Mouse (Mus musculus): ENCODE measurements around the gene Zbtb16. TPM values are rescaled to one million over a fixed set of nuclear protein-coding genes. Genes with fewer than 3 reads are reported as not detected.

Gene Zbtb16
- polyA plus RNA-seq, 1 experiment = 4.1 TPM

DNA sequence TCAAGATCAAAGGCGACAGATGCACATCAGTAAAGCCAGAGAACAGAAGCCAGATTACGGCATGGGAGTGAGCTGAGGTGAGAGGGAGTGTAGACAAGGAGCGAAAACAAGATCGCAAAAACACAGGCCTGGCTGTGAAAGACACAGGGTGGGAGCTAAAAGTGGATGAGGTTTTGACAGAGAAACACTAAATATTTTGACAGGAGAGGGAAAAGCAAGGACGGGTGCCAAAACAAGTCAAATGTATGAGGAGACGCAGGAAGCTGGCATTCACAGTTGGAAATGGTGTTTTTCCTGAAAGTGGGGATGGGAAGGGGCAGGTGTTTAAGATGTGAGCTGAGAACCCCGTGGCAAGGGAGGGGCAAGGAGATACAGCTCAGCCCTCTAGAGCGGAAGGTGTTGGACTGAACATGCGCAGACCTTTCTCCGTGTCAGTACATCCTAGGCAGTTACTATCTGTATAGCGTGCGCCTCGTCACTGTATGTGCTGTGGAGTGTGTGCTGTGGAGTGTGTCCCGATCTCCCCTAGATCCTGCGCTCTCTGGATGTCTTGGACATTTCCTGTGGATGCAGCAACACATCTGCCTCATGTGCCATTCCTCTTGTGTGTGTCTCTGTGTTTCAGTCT, 197.7 kb downstream of the Zbtb16 start:
- H3K27ac ChIP-seq (ENCODE audit: control insufficient read depth, insufficient read depth, low read length) = no peak overlapping the region
- 71% methylated on average over 15 of the region's 15 CpGs for WGBS
- no peak overlapping the region for H3K4me3 ChIP-seq (ENCODE audit: control insufficient read depth, insufficient read depth, low read length)
- no peak for DNase-seq
- TF ChIP-seq POLR2A (IDR thresholded peaks at IDR 0.05; ENCODE audit: control insufficient read depth, extremely low read depth, insufficient read depth, low read length, poor library complexity) (no peak), CTCF (IDR thresholded peaks at IDR 0.05; ENCODE audit: borderline replicate concordance, control insufficient read depth, extremely low read depth, insufficient read depth, low read length, poor library complexity) (no peak)
- H3K36me3 ChIP-seq (ENCODE audit: control insufficient read depth, insufficient read depth, low read length) = no peaks in the 10 kb centered on the region
- no peaks in the 10 kb centered on the region for H3K4me1 ChIP-seq (replicated peaks; ENCODE audit: control insufficient read depth, insufficient read depth, low read length)
- H3K27me3 ChIP-seq (ENCODE audit: control insufficient read depth, insufficient read depth, low read length) = no peaks in the 10 kb centered on the region; the same call in 1 of the 2 replicates

DNA sequence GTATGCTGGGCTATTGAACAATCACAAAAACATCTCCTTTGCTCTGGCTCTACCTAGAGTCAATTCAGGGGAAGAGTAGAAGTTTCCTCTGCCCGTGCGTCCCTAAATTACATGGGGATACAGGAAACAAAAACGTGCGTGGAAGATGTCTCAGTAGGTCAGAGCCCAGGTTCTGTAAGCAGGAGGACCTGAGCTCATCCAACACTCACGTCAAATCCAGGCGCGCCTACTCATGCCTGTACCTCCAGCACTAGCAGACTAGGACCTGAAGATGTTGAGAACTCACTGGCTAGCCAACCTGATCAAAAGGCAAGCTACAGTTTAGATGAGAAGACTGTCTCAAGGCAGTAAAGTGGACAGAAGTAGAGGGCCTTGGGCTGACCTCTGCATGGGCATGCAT, 198.9 kb downstream of the Zbtb16 start:
- H3K36me3 ChIP-seq (ENCODE audit: control insufficient read depth, insufficient read depth, low read length) = no peaks in the 10 kb centered on the region
- no peak overlapping the region for H3K4me3 ChIP-seq (ENCODE audit: control insufficient read depth, insufficient read depth, low read length)
- TF ChIP-seq CTCF (IDR thresholded peaks at IDR 0.05; ENCODE audit: borderline replicate concordance, control insufficient read depth, extremely low read depth, insufficient read depth, low read length, poor library complexity) (no peak), POLR2A (IDR thresholded peaks at IDR 0.05; ENCODE audit: control insufficient read depth, extremely low read depth, insufficient read depth, low read length, poor library complexity) (no peak)
- H3K27me3 ChIP-seq (ENCODE audit: control insufficient read depth, insufficient read depth, low read length) = no peaks in the 10 kb centered on the region; the same call in 1 of the 2 replicates
- H3K4me1 ChIP-seq (replicated peaks; ENCODE audit: control insufficient read depth, insufficient read depth, low read length) = no peaks in the 10 kb centered on the region
- no peak for DNase-seq
- 95% methylated on average over 7 of the region's 7 CpGs for WGBS
- H3K27ac ChIP-seq (ENCODE audit: control insufficient read depth, insufficient read depth, low read length) = no peak overlapping the region

- no peak for DNase-seq
- TF ChIP-seq POLR2A (IDR thresholded peaks at IDR 0.05; ENCODE audit: control insufficient read depth, extremely low read depth, insufficient read depth, low read length, poor library complexity) = no peak
- no peak for TF ChIP-seq CTCF (IDR thresholded peaks at IDR 0.05; ENCODE audit: borderline replicate concordance, control insufficient read depth, extremely low read depth, insufficient read depth, low read length, poor library complexity)
- H3K36me3 ChIP-seq (ENCODE audit: control insufficient read depth, insufficient read depth, low read length) = no peaks in the 10 kb centered on the region
- H3K27me3 ChIP-seq (ENCODE audit: control insufficient read depth, insufficient read depth, low read length) = no peaks in the 10 kb centered on the region; the same call in 1 of the 2 replicates
- H3K4me3 ChIP-seq (ENCODE audit: control insufficient read depth, insufficient read depth, low read length) = no peak overlapping the region
- no peaks in the 10 kb centered on the region for H3K4me1 ChIP-seq (replicated peaks; ENCODE audit: control insufficient read depth, insufficient read depth, low read length)
- H3K27ac ChIP-seq (ENCODE audit: control insufficient read depth, insufficient read depth, low read length) = no peak overlapping the region
- WGBS = 41% methylated on average over 18 of the region's 18 CpGs
These were observed 200.3 kb downstream of the Zbtb16 start for GRCm38 (mm10) chr9:48635576-48636350.

- Histone ChIP-seq H3K36me3 (ENCODE audit: control insufficient read depth, insufficient read depth, low read length) (no peaks in the 10 kb centered on the region), H3K27me3 (ENCODE audit: control insufficient read depth, insufficient read depth, low read length) (no peaks in the 10 kb centered on the region; the same call in 1 of the 2 replicates), H3K27ac (ENCODE audit: control insufficient read depth, insufficient read depth, low read length) (no peak overlapping the region), H3K4me1 (replicated peaks; ENCODE audit: control insufficient read depth, insufficient read depth, low read length) (no peaks in the 10 kb centered on the region), H3K4me3 (ENCODE audit: control insufficient read depth, insufficient read depth, low read length) (no peak overlapping the region)
- DNase-seq = no peak
- no peak for TF ChIP-seq CTCF (IDR thresholded peaks at IDR 0.05; ENCODE audit: borderline replicate concordance, control insufficient read depth, extremely low read depth, insufficient read depth, low read length, poor library complexity)
- no peak for TF ChIP-seq POLR2A (IDR thresholded peaks at IDR 0.05; ENCODE audit: control insufficient read depth, extremely low read depth, insufficient read depth, low read length, poor library complexity)
- WGBS = 72% methylated on average over 6 of the region's 6 CpGs
These were observed 202.9 kb downstream of the Zbtb16 start for GRCm38 (mm10) chr9:48633147-48633546.

DNA sequence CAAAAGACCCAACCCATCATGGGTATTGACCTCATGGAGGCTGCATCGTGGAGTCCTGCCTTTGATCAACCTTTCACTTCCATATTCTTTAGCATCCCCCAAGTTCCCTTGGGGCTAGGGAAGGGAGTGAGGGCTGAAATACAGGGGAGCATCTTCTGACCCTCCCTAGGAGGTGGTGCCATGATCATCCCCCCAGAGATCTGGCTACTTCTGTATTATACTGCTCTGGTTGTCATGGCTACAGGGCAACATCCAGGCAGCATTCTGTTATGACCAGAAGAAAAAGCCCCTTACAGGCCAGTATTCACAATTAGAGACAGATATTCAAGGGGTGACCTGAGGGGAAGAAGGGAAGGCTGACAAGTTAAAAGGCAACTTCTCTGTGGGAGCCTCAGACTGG, 216.8 kb downstream of the Zbtb16 start:
- no peak for TF ChIP-seq CTCF (IDR thresholded peaks at IDR 0.05; ENCODE audit: borderline replicate concordance, control insufficient read depth, extremely low read depth, insufficient read depth, low read length, poor library complexity)
- no peak for TF ChIP-seq POLR2A (IDR thresholded peaks at IDR 0.05; ENCODE audit: control insufficient read depth, extremely low read depth, insufficient read depth, low read length, poor library complexity)
- WGBS = 65% methylated on average over 1 of the region's 1 CpGs
- Histone ChIP-seq H3K27ac (ENCODE audit: control insufficient read depth, insufficient read depth, low read length) (no peak overlapping the region), H3K36me3 (ENCODE audit: control insufficient read depth, insufficient read depth, low read length) (no peaks in the 10 kb centered on the region), H3K4me3 (ENCODE audit: control insufficient read depth, insufficient read depth, low read length) (no peak overlapping the region), H3K4me1 (replicated peaks; ENCODE audit: control insufficient read depth, insufficient read depth, low read length) (no peaks in the 10 kb centered on the region), H3K27me3 (ENCODE audit: control insufficient read depth, insufficient read depth, low read length) (no peaks in the 10 kb centered on the region; the same call in 1 of the 2 replicates)
- DNase-seq = no peak

GRCm38 (mm10) chr9:48618589-48618988, 217.4 kb downstream of the Zbtb16 start:
- peak; percentile 50 for DNase-seq
- H3K4me3 ChIP-seq (ENCODE audit: control insufficient read depth, insufficient read depth, low read length) = no peak overlapping the region
- H3K27me3 ChIP-seq (ENCODE audit: control insufficient read depth, insufficient read depth, low read length) = no peaks in the 10 kb centered on the region; the same call in 1 of the 2 replicates
- TF ChIP-seq POLR2A (IDR thresholded peaks at IDR 0.05; ENCODE audit: control insufficient read depth, extremely low read depth, insufficient read depth, low read length, poor library complexity) = no peak
- TF ChIP-seq CTCF (IDR thresholded peaks at IDR 0.05; ENCODE audit: borderline replicate concordance, control insufficient read depth, extremely low read depth, insufficient read depth, low read length, poor library complexity) = peak; percentile 41; the same call in 1 of the 2 replicates
- WGBS = 51% methylated on average over 6 of the region's 6 CpGs
- H3K27ac ChIP-seq (ENCODE audit: control insufficient read depth, insufficient read depth, low read length) = no peak overlapping the region
- H3K36me3 ChIP-seq (ENCODE audit: control insufficient read depth, insufficient read depth, low read length) = no peaks in the 10 kb centered on the region
- no peaks in the 10 kb centered on the region for H3K4me1 ChIP-seq (replicated peaks; ENCODE audit: control insufficient read depth, insufficient read depth, low read length)

Measured in thymus, adult 2 months (tissue).